Mouse (Mus musculus) ES-Bruce4 (cell line): ENCODE measurements around the gene Ugt1a10.

Source experiments
- CTCF ChIP-seq: IDR thresholded peaks from one replicate; pipeline ENCODE4 v1.8.1; 2011; ENCODE audit warnings: low read depth, low read length
- EP300 ChIP-seq: IDR thresholded peaks from 2 replicates; pipeline ENCODE4 v1.6.1; 2011; ENCODE audit warnings: low read depth, low read length; ENCODE audit not compliant: insufficient read depth
- POLR2A ChIP-seq: IDR thresholded peaks from one replicate; pipeline ENCODE4 v1.8.1; 2011; ENCODE audit warnings: low read length; ENCODE audit not compliant: insufficient read depth

DNA sequence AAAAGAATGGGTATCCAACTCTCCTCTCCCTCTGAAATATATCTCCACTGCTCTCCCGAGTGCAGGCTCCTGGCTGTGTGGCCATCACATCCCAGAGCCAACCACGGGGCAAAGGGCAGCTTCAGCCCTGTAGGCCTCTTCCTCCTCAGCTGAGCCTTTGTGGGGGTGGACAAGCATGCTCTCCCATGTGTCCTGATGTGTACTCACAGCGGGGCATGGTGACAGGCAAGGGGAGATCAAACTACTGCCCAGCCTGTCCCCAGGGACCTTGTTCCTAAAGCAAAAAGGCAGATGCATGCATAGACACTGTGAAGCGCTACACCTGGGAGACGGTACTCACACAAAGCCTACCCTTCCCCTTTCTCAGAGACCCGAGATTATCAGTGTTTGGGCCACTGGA, 204.9 kb downstream of the Ugt1a10 start:
- TF ChIP-seq POLR2A (no peak), CTCF (no peak), EP300 (no peak)
